Mouse (Mus musculus) neural tube, embryonic 15.5 days (tissue): ENCODE data around the gene H2-Ke6. TPM values are rescaled to one million over a fixed set of nuclear protein-coding genes. Genes with fewer than 3 reads are reported as not detected.

Source experiments
- ATAC-seq: fragments of 200-750 bp; cut with Nextera tagmentation; 2 replicates; pipeline ENCODE4 v1.8.0; 2017; ENCODE audit warnings: mild to moderate bottlenecking, moderate TSS enrichment, moderate library complexity; ENCODE audit not compliant: low FRiP score
- H3K27ac ChIP-seq: fragments of 300-500 bp; sonication (generic); replicated peaks from 2 replicates; pipeline ENCODE4 v1.5.1; 2015; ENCODE audit warnings: mild to moderate bottlenecking, inconsistent platforms
- H3K27me3 ChIP-seq: fragments of 300-500 bp; sonication (generic); replicated peaks from 2 replicates; pipeline ENCODE4 v1.6.1; 2015; ENCODE audit warnings: inconsistent platforms
- H3K36me3 ChIP-seq: fragments of 300-500 bp; sonication (generic); 2 replicates; pipeline ENCODE4 v1.6.1; 2015; ENCODE audit warnings: inconsistent platforms
- H3K4me1 ChIP-seq: fragments of 300-500 bp; sonication (generic); 2 replicates; pipeline ENCODE4 v1.6.1; 2015; ENCODE audit warnings: inconsistent platforms
- H3K4me2 ChIP-seq: fragments of 300-500 bp; sonication (generic); 2 replicates; pipeline ENCODE4 v1.6.1; 2015; ENCODE audit warnings: inconsistent platforms, mild to moderate bottlenecking, moderate library complexity
- H3K4me3 ChIP-seq: fragments of 300-500 bp; sonication (generic); replicated peaks from 2 replicates; pipeline ENCODE4 v1.5.1; 2015; ENCODE audit warnings: mild to moderate bottlenecking, inconsistent platforms
- H3K9ac ChIP-seq: fragments of 300-500 bp; sonication (generic); replicated peaks from 2 replicates; pipeline ENCODE4 v1.6.1; 2015; ENCODE audit warnings: mild to moderate bottlenecking, inconsistent platforms
- H3K9me3 ChIP-seq: fragments of 300-500 bp; sonication (generic); replicated peaks from 2 replicates; pipeline ENCODE4 v1.6.1; 2016; ENCODE audit warnings: inconsistent platforms
- WGBS: fragments of 180-500 bp; shearing (Covaris S2); methylation state at CpG from one replicate; pipeline ENCODE4 v1.1.7; 2015; ENCODE audit warnings: mixed read lengths; 5-methylcytosine and 5-hydroxymethylcytosine counted together
- polyA plus RNA-seq: library from polyadenylated mRNA; unstranded; fragments of >200 nt; fragmentation: Nextera tagmentation; extraction: Ambion mirVana; gene quantifications from 2 replicates; pipeline ENCODE4 v1.2.1, GENCODE M21; 2015

H2-Ke6 gene
- 68.4 and 71.4 TPM in 2 replicates for polyA plus RNA-seq

- Histone ChIP-seq H3K36me3 (peaks cover 18% of the 10 kb centered on the region), H3K4me3 (peak within 1 kb of the TSS; percentile 64), H3K27ac (peak within 1 kb of the TSS; percentile 98), H3K27me3 (no peaks in the 10 kb centered on the region), H3K4me2 (peak within 1 kb of the TSS; percentile 98), H3K9me3 (no peaks in the 10 kb centered on the region), H3K4me1 (peaks cover 78% of the 10 kb centered on the region), H3K9ac (peak within 1 kb of the TSS; percentile 67)
- ATAC-seq, result peak; percentile 65
- WGBS, result under 1% methylated on average over 49 of the region's 49 CpGs
Observed at GRCm38 (mm10) chr17:34027656-34028223, at the start of gene H2-Ke6. H2-Ke6 (minus strand) TSS chr17:34028060.

GRCm38 (mm10) chr17:34077549-34077948 lies 49.7 kb upstream of the H2-Ke6 start:
- no peak overlapping the region for H3K4me3 ChIP-seq
- H3K36me3 ChIP-seq, result no peaks in the 10 kb centered on the region
- H3K9ac ChIP-seq, result no peak overlapping the region
- H3K27ac ChIP-seq, result no peak overlapping the region
- 2% methylated on average over 9 of the region's 9 CpGs for WGBS
- H3K27me3 ChIP-seq, result peaks cover 9% of the 10 kb centered on the region
- no peak overlapping the region for H3K4me2 ChIP-seq
- no peak for ATAC-seq
- no peaks in the 10 kb centered on the region for H3K9me3 ChIP-seq
- H3K4me1 ChIP-seq, result peaks cover 5% of the 10 kb centered on the region; the same call in 1 of the 2 replicates

- H3K9me3 ChIP-seq, result no peaks in the 10 kb centered on the region; the same call in 1 of the 2 replicates
- H3K27ac ChIP-seq, result no peak overlapping the region
- H3K4me2 ChIP-seq, result no peak overlapping the region
- 42% methylated on average over 7 of the region's 7 CpGs for WGBS
- peaks cover 5% of the 10 kb centered on the region; the same call in 1 of the 2 replicates for H3K4me1 ChIP-seq
- ATAC-seq, result no peak
- H3K4me3 ChIP-seq, result no peak overlapping the region
- peaks cover 9% of the 10 kb centered on the region for H3K27me3 ChIP-seq
- no peak overlapping the region for H3K9ac ChIP-seq
- no peaks in the 10 kb centered on the region for H3K36me3 ChIP-seq
Observed at GRCm38 (mm10) chr17:34075271-34075670, 47.4 kb upstream of the H2-Ke6 start.

- Histone ChIP-seq H3K27ac (no peak overlapping the region), H3K4me1 (peaks cover 5% of the 10 kb centered on the region; the same call in 1 of the 2 replicates), H3K4me3 (no peak overlapping the region), H3K9me3 (no peaks in the 10 kb centered on the region; the same call in 1 of the 2 replicates), H3K9ac (no peak overlapping the region), H3K27me3 (peaks cover 7% of the 10 kb centered on the region), H3K36me3 (no peaks in the 10 kb centered on the region), H3K4me2 (no peak overlapping the region)
- 76% methylated on average over 5 of the region's 5 CpGs for WGBS
- no peak for ATAC-seq
Observed at GRCm38 (mm10) chr17:34072091-34072490, 44.2 kb upstream of the H2-Ke6 start.

GRCm38 (mm10) chr17:34068864-34069263 lies 41.0 kb upstream of the H2-Ke6 start:
- Histone ChIP-seq H3K4me3 (no peak overlapping the region), H3K9me3 (no peaks in the 10 kb centered on the region; the same call in 1 of the 2 replicates), H3K36me3 (no peaks in the 10 kb centered on the region), H3K4me2 (no peak overlapping the region), H3K9ac (no peak overlapping the region), H3K27me3 (no peaks in the 10 kb centered on the region), H3K4me1 (no peaks in the 10 kb centered on the region; the same call in 1 of the 2 replicates), H3K27ac (no peak overlapping the region)
- 46% methylated on average over 3 of the region's 3 CpGs for WGBS
- no peak for ATAC-seq

GRCm38 (mm10) chr17:34057224-34057623 lies 29.4 kb upstream of the H2-Ke6 start:
- H3K4me3 ChIP-seq, result no peak overlapping the region
- H3K4me1 ChIP-seq, result no peaks in the 10 kb centered on the region
- H3K4me2 ChIP-seq, result no peak overlapping the region
- no peak for ATAC-seq
- H3K9ac ChIP-seq, result no peak overlapping the region
- H3K36me3 ChIP-seq, result no peaks in the 10 kb centered on the region
- no peak overlapping the region for H3K27ac ChIP-seq
- H3K9me3 ChIP-seq, result no peaks in the 10 kb centered on the region
- H3K27me3 ChIP-seq, result no peaks in the 10 kb centered on the region
- WGBS, result 81% methylated on average over 7 of the region's 7 CpGs

- ATAC-seq, result no peak
- 92% methylated on average over 5 of the region's 5 CpGs for WGBS
Observed at GRCm38 (mm10) chr17:34047404-34048050, 19.7 kb upstream of the H2-Ke6 start.

GRCm38 (mm10) chr17:34045941-34046340 lies 18.1 kb upstream of the H2-Ke6 start:
- no peak overlapping the region for H3K4me3 ChIP-seq
- no peak overlapping the region for H3K9ac ChIP-seq
- ATAC-seq, result no peak
- H3K36me3 ChIP-seq, result peaks cover 9% of the 10 kb centered on the region; the same call in 1 of the 2 replicates
- no peaks in the 10 kb centered on the region; the same call in 1 of the 2 replicates for H3K9me3 ChIP-seq
- no peak overlapping the region for H3K27ac ChIP-seq
- H3K27me3 ChIP-seq, result no peaks in the 10 kb centered on the region
- peaks cover 9% of the 10 kb centered on the region for H3K4me1 ChIP-seq
- 81% methylated on average over 14 of the region's 14 CpGs for WGBS
- no peak overlapping the region for H3K4me2 ChIP-seq

More at GRCm38 (mm10) chr17:34047404-34048050, 19.7 kb upstream of the H2-Ke6 start:
- Histone ChIP-seq H3K36me3 (peaks cover 13% of the 10 kb centered on the region; the same call in 1 of the 2 replicates), H3K4me1 (no peaks in the 10 kb centered on the region), H3K9me3 (no peaks in the 10 kb centered on the region; the same call in 1 of the 2 replicates), H3K27ac (no peak overlapping the region), H3K4me3 (no peak overlapping the region), H3K4me2 (no peak overlapping the region), H3K9ac (no peak overlapping the region), H3K27me3 (no peaks in the 10 kb centered on the region)

- peak overlapping the region; percentile 35 for H3K4me3 ChIP-seq
- WGBS, result 27% methylated on average over 17 of the region's 17 CpGs
- peak overlapping the region; percentile 48 for H3K9ac ChIP-seq
- H3K4me1 ChIP-seq, result peaks cover 40% of the 10 kb centered on the region
- no peaks in the 10 kb centered on the region for H3K27me3 ChIP-seq
- H3K36me3 ChIP-seq, result peaks cover 28% of the 10 kb centered on the region
- no peaks in the 10 kb centered on the region for H3K9me3 ChIP-seq
- peak overlapping the region; percentile 65 for H3K4me2 ChIP-seq
- peak; percentile 11; the same call in 1 of the 2 replicates for ATAC-seq
- no peak overlapping the region; the same call in 1 of the 2 replicates for H3K27ac ChIP-seq
Observed at GRCm38 (mm10) chr17:34039562-34040450, 11.9 kb upstream of the H2-Ke6 start.

- peak within 1 kb of the TSS; percentile 48 for H3K9ac ChIP-seq
- H3K4me3 ChIP-seq, result peak within 1 kb of the TSS; percentile 35
- peak; percentile 68 for ATAC-seq
- 4% methylated on average over 28 of the region's 28 CpGs for WGBS
- peak within 1 kb of the TSS; percentile 28; the same call in 1 of the 2 replicates for H3K27ac ChIP-seq
- peak within 1 kb of the TSS; percentile 65 for H3K4me2 ChIP-seq
- H3K27me3 ChIP-seq, result no peaks in the 10 kb centered on the region
- H3K4me1 ChIP-seq, result peaks cover 41% of the 10 kb centered on the region
- no peaks in the 10 kb centered on the region for H3K9me3 ChIP-seq
- H3K36me3 ChIP-seq, result peaks cover 32% of the 10 kb centered on the region
Observed at GRCm38 (mm10) chr17:34038878-34039561, 11.2 kb upstream of the H2-Ke6 start, which contains the start of gene Col11a2. Col11a2 (plus strand) TSS chr17:34039437.

GRCm38 (mm10) chr17:34038440-34038839 lies 10.6 kb upstream of the H2-Ke6 start:
- Histone ChIP-seq H3K9ac (peak overlapping the region; percentile 48), H3K36me3 (peaks cover 32% of the 10 kb centered on the region), H3K4me3 (peak overlapping the region; percentile 35), H3K27me3 (no peaks in the 10 kb centered on the region), H3K27ac (peak overlapping the region; percentile 28; the same call in 1 of the 2 replicates), H3K9me3 (no peaks in the 10 kb centered on the region), H3K4me1 (peaks cover 47% of the 10 kb centered on the region), H3K4me2 (peak overlapping the region; percentile 65)
- WGBS, result 7% methylated on average over 20 of the region's 21 CpGs
- ATAC-seq, result peak; percentile 37
